ENCODE assay signal across 19 mouse cellular contexts in the genomic region with DNA sequence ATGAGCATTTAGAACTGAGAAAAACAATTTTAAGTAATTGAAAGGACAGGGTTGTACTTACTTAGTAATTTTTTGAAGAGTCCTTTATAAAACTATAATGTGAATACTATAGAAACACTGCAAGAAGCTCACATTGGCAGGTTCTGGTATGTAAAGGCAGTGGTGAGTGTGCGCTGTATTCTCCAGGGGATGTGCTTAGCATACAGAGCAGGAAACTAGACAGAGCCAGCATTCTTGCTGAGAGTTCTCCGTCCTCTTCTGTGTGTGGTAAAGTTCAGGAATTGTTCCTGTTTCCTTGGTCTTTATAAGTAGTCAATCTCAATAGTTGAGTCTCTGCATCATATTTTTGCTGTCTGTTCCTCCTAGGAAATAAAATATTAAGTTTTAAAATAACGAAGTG. TPM values are rescaled to one million over a fixed set of nuclear protein-coding genes. Genes with fewer than 3 reads are reported as not detected.
DNase-seq lines count a peak whose midpoint lies in the region; ATAC-seq and TF ChIP-seq lines count a peak whose summit lies in the region.
"Had no signal": no experiment of that assay in that cellular context is flagged by ENCODE, and none has a peak within 500 bp of the region (broad histone marks: within the 10 kb centered on the region; RNA-seq: fewer than 3 reads in every experiment).

No protein-coding gene starts in this region.

- no peak overlapping the region for H3K4me3 ChIP-seq in hindbrain, embryonic 12.5 days
- no peak overlapping the region for H3K4me3 ChIP-seq in midbrain, postnatal 0 days (ENCODE audit: low read depth, low read length)
- H3K4me3 ChIP-seq: gastrocnemius, adult 2 months; liver, embryonic 13.5 days had no signal

- peak overlapping the region; percentile 60; the same call in 1 of the 2 replicates for H3K27ac ChIP-seq in hindbrain, embryonic 12.5 days
- H3K27ac ChIP-seq in midbrain, postnatal 0 days (ENCODE audit: low read depth, low read length): peak overlapping the region; percentile 77
- H3K27ac ChIP-seq: gastrocnemius, adult 2 months; liver, embryonic 13.5 days had no signal

- H3K36me3 ChIP-seq in hindbrain, embryonic 12.5 days: peaks cover 51% of the 10 kb centered on the region
- H3K36me3 ChIP-seq in midbrain, postnatal 0 days (ENCODE audit: insufficient read depth, low read length): 0 out of 2 replicates have a peak, but pooled peaks cover 3% of the 10 kb centered on the region

- no peak for ATAC-seq in hindbrain, embryonic 12.5 days (ENCODE audit: low FRiP score)
- ATAC-seq in midbrain, postnatal 0 days (ENCODE audit: low FRiP score): peak; percentile 82; the same call in 1 of the 2 replicates
- ATAC-seq: activated CD4-positive, CD25-positive, alpha-beta regulatory T cell, adult 4 months had no signal

- WGBS in hindbrain, embryonic 12.5 days: 62% methylated on average over 3 of the region's 3 CpGs
- 48% methylated on average over 3 of the region's 3 CpGs for WGBS in midbrain, postnatal 0 days

- no peak overlapping the region for H3K9ac ChIP-seq in hindbrain, embryonic 12.5 days
- H3K9ac ChIP-seq in midbrain, postnatal 0 days (replicated peaks; ENCODE audit: low read length, poor library complexity, severe bottlenecking): no peak overlapping the region
- H3K9ac ChIP-seq: liver, embryonic 13.5 days had no signal

- H3K4me1 ChIP-seq in hindbrain, embryonic 12.5 days: peaks cover 13% of the 10 kb centered on the region
- 0 out of 2 replicates have a peak, but pooled peaks cover 3% of the 10 kb centered on the region for H3K4me1 ChIP-seq in midbrain, postnatal 0 days (ENCODE audit: insufficient read depth, low read length)

- no peak overlapping the region for H3K4me2 ChIP-seq in hindbrain, embryonic 12.5 days (replicated peaks)
- no peak overlapping the region for H3K4me2 ChIP-seq in midbrain, postnatal 0 days (ENCODE audit: low read depth, low read length, poor library complexity, severe bottlenecking)
- H3K4me2 ChIP-seq: liver, embryonic 13.5 days had no signal

- H3K27me3 ChIP-seq in hindbrain, embryonic 12.5 days: no peaks in the 10 kb centered on the region
- no peaks in the 10 kb centered on the region for H3K27me3 ChIP-seq in midbrain, postnatal 0 days (ENCODE audit: insufficient read depth, low read length)
- H3K27me3 ChIP-seq: CH12.LX; liver, embryonic 13.5 days had no signal

- peak; percentile 31 to 34 for DNase-seq in cerebellum, postnatal 10 days
- DNase-seq in cerebellum, adult 9-10 months: no peak
- peak; percentile 27 for DNase-seq in layer of hippocampus, adult 9-11 months
- DNase-seq in layer of hippocampus, postnatal 25 days (ENCODE audit: extremely low spot score in 1 of 2, low spot score in 1 of 2): no peak
- peak; percentile 83 for DNase-seq in midbrain, postnatal 0 days (ENCODE audit: low spot score)
- no peak for DNase-seq in retina, postnatal 1 day
- DNase-seq in retina, embryonic 14.5 days (ENCODE audit: low spot score): no peak
- DNase-seq: cerebellum, adult 11 months; gastrocnemius, adult 2 months; heart, postnatal 4 days; kidney, adult 18-20 months; kidney, postnatal 4 days; left cerebral cortex, postnatal 4 days; liver, embryonic 13.5 days; lung, postnatal 10 days; thymus, adult 2 months had no signal

- H3K9me3 ChIP-seq in hindbrain, embryonic 12.5 days (replicated peaks): no peaks in the 10 kb centered on the region
- no peaks in the 10 kb centered on the region for H3K9me3 ChIP-seq in midbrain, postnatal 0 days (ENCODE audit: low read length)
- H3K9me3 ChIP-seq: liver, embryonic 13.5 days had no signal

- no peak for TF ChIP-seq CTCF in midbrain, postnatal 0 days (IDR thresholded peaks at IDR 0.05)

RNA-seq across cellular contexts. Expression of gene Spag9, which starts 59.0 kb away (rescaled TPM):
- total RNA-seq in layer of hippocampus, postnatal 25 days (2021): 100 to 1,000 TPM; 213 to 215 TPM
- 119 and 123 TPM in 2 replicates for polyA plus RNA-seq in hindbrain, embryonic 12.5 days (2016; fragmentation: Nextera tagmentation; extraction: Ambion mirVana)
- 131 and 161 TPM in 2 replicates for total RNA-seq in midbrain, postnatal 0 days (2014; rRNA removed)
- polyA plus RNA-seq in midbrain, postnatal 0 days (2015; fragmentation: Nextera tagmentation; extraction: Ambion mirVana): 66.8 and 80.7 TPM in 2 replicates

Comparison
In these comparisons a context has a peak if more than half of its experiments do, and no peak if none do; other contexts are left out.
1. DNase-seq: peak in cerebellum, postnatal 10 days (2 of 2), layer of hippocampus, adult 9-11 months (single experiment) and midbrain, postnatal 0 days (single experiment); none in cerebellum, adult 9-10 months (single experiment), layer of hippocampus, postnatal 25 days (0 of 2), retina, postnatal 1 day (single experiment) and retina, embryonic 14.5 days (single experiment).